Mouse (Mus musculus) heart, embryonic 15.5 days (tissue): ENCODE measurements around the gene Il1rapl2. TPM values are rescaled to one million over a fixed set of nuclear protein-coding genes. Genes with fewer than 3 reads are reported as not detected.
"Not testable (repeated sequence)": the region's sequence is repeated elsewhere in the genome, so short reads cannot be mapped to it uniquely, and the experiment has no call there.

Source experiments
- ATAC-seq: fragments of 200-750 bp; cut with Nextera tagmentation; replicated peaks from 2 replicates; pipeline ENCODE4 v1.8.0; 2017; ENCODE audit warnings: low read depth, moderate TSS enrichment; ENCODE audit not compliant: insufficient number of reproducible peaks, insufficient read depth, low FRiP score
- H3K27ac ChIP-seq: fragments of 300-500 bp; sonication (generic); 2 replicates; pipeline ENCODE4 v1.5.1; 2015; ENCODE audit warnings: mild to moderate bottlenecking, inconsistent platforms
- H3K27me3 ChIP-seq: fragments of 300-500 bp; sonication (generic); 2 replicates; pipeline ENCODE4 v1.6.1; 2015; ENCODE audit warnings: inconsistent platforms
- H3K36me3 ChIP-seq: fragments of 300-500 bp; sonication (generic); 2 replicates; pipeline ENCODE4 v1.6.1; 2015; ENCODE audit warnings: mild to moderate bottlenecking, inconsistent platforms
- H3K4me1 ChIP-seq: fragments of 300-500 bp; sonication (generic); replicated peaks from 2 replicates; pipeline ENCODE4 v1.6.1; 2015; ENCODE audit warnings: inconsistent platforms
- H3K4me2 ChIP-seq: fragments of 300-500 bp; sonication (generic); 2 replicates; pipeline ENCODE4 v1.6.1; 2015; ENCODE audit warnings: inconsistent platforms, mild to moderate bottlenecking, moderate library complexity
- H3K4me3 ChIP-seq: fragments of 300-500 bp; sonication (generic); 2 replicates; pipeline ENCODE4 v1.5.1; 2015; ENCODE audit warnings: mild to moderate bottlenecking, inconsistent platforms
- H3K9ac ChIP-seq: fragments of 300-500 bp; sonication (generic); 2 replicates; pipeline ENCODE4 v1.6.1; 2015; ENCODE audit warnings: mild to moderate bottlenecking, inconsistent platforms
- H3K9me3 ChIP-seq: fragments of 300-500 bp; sonication (generic); replicated peaks from 2 replicates; pipeline ENCODE4 v1.6.1; 2016; ENCODE audit warnings: inconsistent platforms
- WGBS: fragments of 180-500 bp; shearing (Covaris S2); methylation state at CpG from one replicate; pipeline ENCODE4 v1.1.7; 2015; ENCODE audit warnings: mixed read lengths; 5-methylcytosine and 5-hydroxymethylcytosine counted together
- polyA plus RNA-seq: library from polyadenylated mRNA; unstranded; fragments of >200 nt; fragmentation: Nextera tagmentation; extraction: Ambion mirVana; gene quantifications from 2 replicates; pipeline ENCODE4 v1.2.1, GENCODE M21; 2015

The Il1rapl2 gene
- polyA plus RNA-seq, 1 experiment from 2014 or later: 0.10 TPM

DNA sequence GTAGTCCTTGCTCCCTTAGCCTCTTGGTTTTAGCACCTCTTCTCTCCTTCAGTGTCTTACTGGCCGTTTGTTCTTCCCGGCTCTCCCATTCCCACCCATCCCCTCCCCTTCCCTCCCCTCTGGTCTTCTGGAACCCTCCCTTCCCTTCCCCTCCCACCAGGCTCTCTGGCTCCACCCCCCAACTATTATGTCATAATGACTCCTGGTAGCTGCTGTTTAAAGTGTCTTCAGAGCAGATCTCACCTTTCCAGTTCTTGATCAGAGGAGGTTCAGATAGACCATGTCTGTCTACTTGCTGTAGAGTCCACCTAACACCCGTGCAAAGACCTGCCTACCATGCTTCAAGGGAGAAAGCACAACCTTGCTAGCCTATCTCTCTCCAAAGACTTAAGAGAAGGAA is 639.1 kb downstream of the Il1rapl2 start, which contains the start of gene Tex13a:
Tex13a (minus strand) TSS at position 101 of the 400 bp plus-strand sequence.
- no peaks in the 10 kb centered on the region for H3K36me3 ChIP-seq
- ATAC-seq: no peak
- WGBS: 85% methylated on average over 3 of the region's 3 CpGs
- H3K9ac ChIP-seq: no peak within 1 kb of the TSS
- no peaks in the 10 kb centered on the region for H3K9me3 ChIP-seq
- no peak within 1 kb of the TSS for H3K27ac ChIP-seq
- no peak within 1 kb of the TSS for H3K4me3 ChIP-seq
- H3K4me2 ChIP-seq: no peak within 1 kb of the TSS
- H3K27me3 ChIP-seq: no peaks in the 10 kb centered on the region
- H3K4me1 ChIP-seq: no peaks in the 10 kb centered on the region

DNA sequence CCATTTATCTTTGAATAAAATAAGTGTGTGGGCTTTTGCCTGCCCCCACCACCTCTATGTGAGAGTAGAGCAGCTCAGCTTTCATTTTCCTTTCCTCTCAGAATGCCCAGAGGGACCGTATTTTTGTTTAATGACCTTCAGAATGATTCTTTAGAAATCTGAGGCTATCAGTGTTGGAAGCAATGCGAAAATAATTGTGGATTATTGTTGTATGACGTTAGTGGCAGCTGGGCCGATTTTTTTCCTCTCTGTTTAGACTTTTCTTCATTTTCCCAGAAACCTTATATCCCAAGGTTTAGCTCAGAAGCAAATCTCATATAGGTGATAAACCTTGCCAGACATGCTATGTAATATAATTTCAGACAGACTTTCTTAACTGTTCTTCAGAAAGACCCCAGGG is 664.2 kb downstream of the Il1rapl2 start:
- H3K4me1 ChIP-seq: no peaks in the 10 kb centered on the region
- ATAC-seq: no peak
- no peak overlapping the region for H3K4me3 ChIP-seq
- WGBS: 62% methylated on average over 4 of the region's 4 CpGs
- H3K4me2 ChIP-seq: no peak overlapping the region
- H3K36me3 ChIP-seq: no peaks in the 10 kb centered on the region
- no peaks in the 10 kb centered on the region for H3K9me3 ChIP-seq
- no peaks in the 10 kb centered on the region for H3K27me3 ChIP-seq
- no peak overlapping the region for H3K27ac ChIP-seq
- no peak overlapping the region for H3K9ac ChIP-seq

DNA sequence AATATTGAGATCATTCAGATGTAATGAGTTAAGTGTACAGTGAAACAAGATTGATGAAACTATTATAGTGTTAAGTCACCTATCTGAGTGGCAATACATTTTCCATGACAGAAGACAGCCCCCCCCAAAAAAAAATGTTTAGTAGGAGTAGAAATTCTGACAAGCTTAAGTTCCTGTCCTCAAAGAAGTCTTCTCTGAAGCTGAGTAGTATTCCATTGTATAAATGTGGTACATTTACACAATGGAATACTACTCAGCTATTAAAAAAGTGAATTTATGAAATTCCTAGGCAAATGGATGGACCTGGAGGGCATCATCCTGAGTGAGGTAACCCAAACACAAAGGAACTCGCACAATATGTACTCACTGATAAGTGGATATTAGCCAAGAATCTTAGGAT is 778.3 kb downstream of the Il1rapl2 start:
- not testable (repeated sequence) for H3K9me3 ChIP-seq, H3K9ac ChIP-seq, H3K4me3 ChIP-seq, H3K27me3 ChIP-seq, ATAC-seq, H3K4me1 ChIP-seq, H3K27ac ChIP-seq, H3K4me2 ChIP-seq, H3K36me3 ChIP-seq
- WGBS: 63% methylated on average over 1 of the region's 1 CpGs

DNA sequence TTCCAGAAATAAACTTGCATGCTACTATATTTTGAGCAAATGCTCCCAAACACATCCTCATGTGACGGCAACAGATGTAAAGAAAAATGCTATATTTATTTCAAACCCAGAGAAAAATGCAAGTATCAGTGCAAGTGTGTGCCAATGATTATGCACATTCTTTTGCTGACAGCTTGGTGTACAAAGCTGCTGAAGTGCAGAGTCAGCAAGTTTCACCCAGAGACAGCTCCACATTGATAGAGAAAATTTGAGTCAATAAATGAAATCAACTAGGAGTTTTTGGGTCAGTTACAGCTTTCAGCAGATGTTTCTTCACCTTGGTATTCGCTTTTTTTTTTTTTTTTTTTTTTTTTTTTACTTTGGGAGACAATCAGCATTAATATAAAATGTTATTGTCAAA is 863.4 kb downstream of the Il1rapl2 start:
- 42% methylated on average over 2 of the region's 2 CpGs for WGBS
- no peaks in the 10 kb centered on the region for H3K4me1 ChIP-seq
- no peaks in the 10 kb centered on the region for H3K9me3 ChIP-seq
- no peak for ATAC-seq
- H3K4me2 ChIP-seq: no peak overlapping the region
- H3K4me3 ChIP-seq: no peak overlapping the region
- no peaks in the 10 kb centered on the region for H3K36me3 ChIP-seq
- H3K9ac ChIP-seq: no peak overlapping the region
- no peaks in the 10 kb centered on the region for H3K27me3 ChIP-seq
- H3K27ac ChIP-seq: no peak overlapping the region

DNA sequence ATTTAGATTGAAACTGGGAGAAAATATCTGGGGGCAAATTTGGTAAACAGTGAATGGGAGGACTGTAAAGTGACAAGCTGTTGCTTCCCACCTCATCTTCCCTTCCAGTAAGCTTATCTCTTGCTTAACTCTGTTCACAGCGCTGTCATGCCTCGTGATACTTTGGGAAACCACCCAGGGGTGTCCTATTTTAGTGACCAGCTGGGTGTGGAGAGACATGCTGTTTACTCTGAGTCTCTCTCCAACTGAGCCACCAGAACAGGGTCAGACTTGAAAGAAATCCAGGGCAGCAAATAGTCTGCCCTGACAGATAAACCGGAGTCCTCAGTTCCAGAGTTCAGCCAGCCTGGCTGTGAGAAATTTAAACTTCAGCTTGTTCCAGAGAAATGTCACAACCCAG is 867.5 kb downstream of the Il1rapl2 start:
- H3K36me3 ChIP-seq: no peaks in the 10 kb centered on the region
- no peaks in the 10 kb centered on the region for H3K9me3 ChIP-seq
- H3K27ac ChIP-seq: no peak overlapping the region
- H3K4me1 ChIP-seq: no peaks in the 10 kb centered on the region
- no peak overlapping the region for H3K4me2 ChIP-seq
- WGBS: 33% methylated on average over 3 of the region's 3 CpGs
- no peak for ATAC-seq
- no peak overlapping the region for H3K4me3 ChIP-seq
- no peaks in the 10 kb centered on the region for H3K27me3 ChIP-seq
- no peak overlapping the region for H3K9ac ChIP-seq

DNA sequence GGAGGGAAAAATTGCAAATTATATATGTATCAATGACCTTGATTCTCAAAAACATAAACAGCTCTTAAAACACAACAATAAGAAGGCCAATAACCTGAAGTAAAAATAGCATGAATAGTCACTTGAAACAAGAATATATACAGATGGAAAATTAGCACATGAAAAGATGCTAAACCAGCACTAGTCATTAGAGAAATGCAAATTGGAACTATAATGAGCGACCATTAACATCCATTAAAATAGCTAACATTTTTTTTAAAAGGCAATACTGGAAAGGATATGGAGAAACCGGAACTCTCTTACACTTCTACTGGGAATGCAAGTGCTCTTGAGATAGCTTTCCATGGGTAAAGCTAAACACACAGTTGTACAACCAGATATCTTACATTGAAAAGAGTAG is 879.4 kb downstream of the Il1rapl2 start:
- no peak overlapping the region for H3K27ac ChIP-seq
- no peaks in the 10 kb centered on the region for H3K9me3 ChIP-seq
- no peaks in the 10 kb centered on the region for H3K36me3 ChIP-seq
- H3K9ac ChIP-seq: no peak overlapping the region
- no peak for ATAC-seq
- no peak overlapping the region for H3K4me3 ChIP-seq
- no peaks in the 10 kb centered on the region for H3K27me3 ChIP-seq
- H3K4me2 ChIP-seq: no peak overlapping the region
- H3K4me1 ChIP-seq: no peaks in the 10 kb centered on the region
- 72% methylated on average over 2 of the region's 2 CpGs for WGBS

DNA sequence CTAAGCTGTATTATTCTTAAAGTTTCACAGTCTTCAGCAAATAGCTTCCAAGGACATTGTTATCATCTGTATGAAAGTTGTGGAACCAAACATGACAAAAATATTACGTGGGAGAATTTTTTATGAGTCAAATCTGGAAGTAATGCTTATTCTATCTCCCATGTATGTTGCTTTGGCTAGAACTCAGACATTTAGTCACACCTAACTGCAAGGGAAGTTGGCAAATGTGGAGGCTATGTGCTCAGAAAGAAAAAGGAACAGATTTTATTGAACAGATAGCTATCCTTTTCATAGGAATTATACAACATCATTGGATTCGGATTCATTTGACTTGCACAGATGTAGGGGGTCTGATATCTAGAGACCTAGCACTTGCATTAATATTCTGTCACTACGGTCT is 908.1 kb downstream of the Il1rapl2 start:
- H3K4me1 ChIP-seq: no peaks in the 10 kb centered on the region
- 54% methylated on average over 3 of the region's 3 CpGs for WGBS

DNA sequence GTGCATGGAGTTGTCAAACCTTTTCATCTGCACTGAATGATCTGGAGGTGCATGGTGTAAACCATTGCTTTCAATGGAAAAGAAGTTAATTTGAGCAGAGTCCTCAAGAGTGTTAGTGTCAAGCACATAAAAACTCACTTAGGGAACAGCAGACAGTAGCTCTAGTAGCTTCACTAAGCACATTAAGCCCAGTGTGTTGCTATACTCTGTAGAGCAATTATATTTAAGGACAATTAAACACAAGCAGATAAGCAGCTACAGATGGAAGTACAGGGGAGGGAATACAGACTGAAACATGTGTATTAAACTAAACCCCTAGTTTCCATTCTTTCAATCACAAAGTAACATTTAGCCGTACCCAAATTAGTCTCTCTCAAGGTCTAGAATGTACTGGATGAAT is 930.1 kb downstream of the Il1rapl2 start:
- Histone ChIP-seq H3K4me2 (no peak overlapping the region), H3K27ac (no peak overlapping the region), H3K27me3 (no peaks in the 10 kb centered on the region), H3K4me3 (no peak overlapping the region), H3K9ac (no peak overlapping the region), H3K36me3 (no peaks in the 10 kb centered on the region), H3K9me3 (no peaks in the 10 kb centered on the region), H3K4me1 (no peaks in the 10 kb centered on the region)
- no peak for ATAC-seq
- WGBS: 86% methylated on average over 1 of the region's 1 CpGs

More for the DNA sequence above, 908.1 kb downstream of the Il1rapl2 start:
- H3K9me3 ChIP-seq: no peaks in the 10 kb centered on the region
- no peak overlapping the region for H3K9ac ChIP-seq
- no peaks in the 10 kb centered on the region for H3K27me3 ChIP-seq
- no peak overlapping the region for H3K27ac ChIP-seq
- no peak overlapping the region for H3K4me2 ChIP-seq
- H3K4me3 ChIP-seq: no peak overlapping the region
- ATAC-seq: no peak
- H3K36me3 ChIP-seq: no peaks in the 10 kb centered on the region

DNA sequence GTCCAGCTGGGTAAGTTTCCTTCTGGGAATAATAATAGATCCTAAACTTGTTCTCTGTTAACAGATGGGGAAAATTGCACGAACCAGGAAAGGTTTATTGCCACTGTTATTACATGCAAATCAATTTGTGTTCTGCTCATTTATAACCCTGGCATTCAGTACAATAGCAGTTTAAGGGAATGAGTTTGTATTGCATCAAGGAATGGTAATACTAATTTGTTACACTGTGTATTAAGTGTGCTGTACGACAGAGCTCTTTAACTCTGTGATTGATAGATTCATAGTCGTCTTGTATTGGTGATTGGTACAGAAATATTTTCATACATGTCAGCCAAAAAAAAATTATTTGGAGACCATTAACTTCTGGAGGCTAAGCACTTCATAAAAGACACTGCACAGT is 934.6 kb downstream of the Il1rapl2 start:
- no peak overlapping the region for H3K4me3 ChIP-seq
- no peak overlapping the region for H3K9ac ChIP-seq
- H3K27ac ChIP-seq: no peak overlapping the region
- no peaks in the 10 kb centered on the region for H3K27me3 ChIP-seq
- H3K9me3 ChIP-seq: no peaks in the 10 kb centered on the region
- ATAC-seq: no peak
- no peaks in the 10 kb centered on the region for H3K36me3 ChIP-seq
- H3K4me1 ChIP-seq: no peaks in the 10 kb centered on the region
- 66% methylated on average over 3 of the region's 3 CpGs for WGBS
- no peak overlapping the region for H3K4me2 ChIP-seq

DNA sequence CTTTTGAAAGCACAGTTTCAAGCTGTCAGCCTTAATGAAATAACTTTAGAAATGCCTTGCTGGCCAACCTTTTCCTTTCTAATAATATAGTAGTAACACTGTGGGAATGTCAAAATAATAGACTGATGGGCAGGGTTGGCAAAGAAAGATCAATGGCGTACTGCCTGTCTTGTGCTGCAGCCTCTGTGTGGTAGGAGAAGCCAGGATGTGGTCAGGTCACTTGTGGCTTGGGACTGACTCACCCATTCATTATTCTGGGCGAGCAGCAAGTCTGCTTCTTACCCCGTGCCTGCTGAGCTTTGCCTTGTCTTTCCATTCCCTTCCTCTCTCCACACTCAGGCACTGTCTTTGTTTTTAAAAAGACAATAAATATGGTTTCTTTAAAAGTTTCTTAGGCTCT is 1049.7 kb downstream of the Il1rapl2 start:
- H3K4me2 ChIP-seq: no peak overlapping the region
- H3K27me3 ChIP-seq: no peaks in the 10 kb centered on the region
- H3K4me1 ChIP-seq: no peaks in the 10 kb centered on the region
- H3K36me3 ChIP-seq: no peaks in the 10 kb centered on the region
- 67% methylated on average over 3 of the region's 3 CpGs for WGBS
- no peak overlapping the region for H3K9ac ChIP-seq
- H3K9me3 ChIP-seq: no peaks in the 10 kb centered on the region
- no peak for ATAC-seq
- H3K4me3 ChIP-seq: no peak overlapping the region
- no peak overlapping the region for H3K27ac ChIP-seq

DNA sequence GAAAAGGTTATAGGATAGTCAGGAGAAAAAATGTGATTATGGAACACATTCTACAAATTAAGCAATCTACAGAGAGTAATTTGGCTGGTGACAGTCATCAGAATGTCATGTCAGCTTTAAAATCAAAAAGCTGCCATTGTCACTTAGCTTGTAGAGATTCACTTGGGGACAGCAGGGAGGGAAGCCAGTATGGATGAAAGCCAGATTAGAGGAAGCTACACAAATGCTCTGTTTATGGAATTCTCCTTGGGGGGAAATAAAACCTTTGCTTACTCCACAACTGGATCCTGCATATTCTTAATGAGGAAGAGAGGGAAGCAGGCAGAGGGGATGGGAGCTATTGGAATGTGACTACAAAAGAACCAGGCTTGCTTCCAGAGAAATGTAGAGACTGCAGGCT is 1054.9 kb downstream of the Il1rapl2 start:
- Histone ChIP-seq H3K4me3 (no peak overlapping the region), H3K4me1 (no peaks in the 10 kb centered on the region), H3K36me3 (no peaks in the 10 kb centered on the region), H3K27ac (no peak overlapping the region), H3K4me2 (no peak overlapping the region), H3K27me3 (no peaks in the 10 kb centered on the region), H3K9ac (no peak overlapping the region), H3K9me3 (no peaks in the 10 kb centered on the region)
- no peak for ATAC-seq

DNA sequence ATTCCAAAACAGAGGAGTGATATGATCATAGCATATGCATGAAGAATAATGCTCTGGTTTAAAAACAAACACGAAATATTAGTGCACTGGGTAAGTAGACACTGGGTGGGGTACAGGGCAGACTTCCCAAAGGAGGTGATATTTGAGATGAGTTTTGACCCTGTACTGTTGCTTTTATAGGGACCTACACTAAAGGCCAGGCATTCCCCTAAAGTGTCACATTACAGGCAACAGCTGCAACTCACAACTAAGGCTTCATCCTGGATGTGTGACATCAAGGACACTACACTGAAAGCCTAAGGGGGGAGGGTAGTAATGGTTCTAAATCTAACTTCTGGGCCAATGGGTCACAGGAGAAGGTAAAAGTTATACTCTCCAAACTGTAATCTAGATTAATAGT is 1152.0 kb downstream of the Il1rapl2 start:
- 31% methylated on average over 1 of the region's 1 CpGs for WGBS
- Histone ChIP-seq H3K9me3 (no peaks in the 10 kb centered on the region), H3K27me3 (no peaks in the 10 kb centered on the region), H3K4me3 (no peak overlapping the region), H3K36me3 (no peaks in the 10 kb centered on the region), H3K9ac (no peak overlapping the region), H3K4me2 (no peak overlapping the region), H3K4me1 (no peaks in the 10 kb centered on the region), H3K27ac (no peak overlapping the region)
- ATAC-seq: no peak

DNA sequence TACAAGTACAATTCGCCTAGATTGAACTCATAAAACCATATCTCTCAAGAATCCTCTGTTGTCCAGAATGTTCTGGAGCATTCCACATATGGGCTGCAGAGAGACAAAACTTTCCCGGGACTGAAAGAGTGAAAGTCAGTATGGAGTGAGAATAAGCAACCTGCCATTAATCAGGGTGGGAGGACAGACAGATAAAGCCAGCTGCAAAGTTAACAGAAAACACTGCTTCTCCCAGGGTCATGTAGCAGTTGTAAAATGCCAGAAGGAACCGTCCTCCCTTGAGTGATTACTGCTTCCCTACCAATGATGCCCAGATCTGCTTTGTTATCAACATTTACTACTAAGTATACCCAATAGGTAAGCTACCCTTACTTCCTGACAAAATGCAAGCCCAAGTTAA is 1230.5 kb downstream of the Il1rapl2 start:
- Histone ChIP-seq H3K9me3 (no peaks in the 10 kb centered on the region), H3K27ac (no peak overlapping the region), H3K9ac (no peak overlapping the region), H3K4me3 (no peak overlapping the region), H3K27me3 (no peaks in the 10 kb centered on the region), H3K36me3 (no peaks in the 10 kb centered on the region), H3K4me2 (no peak overlapping the region), H3K4me1 (no peaks in the 10 kb centered on the region)
- ATAC-seq: no peak
- 39% methylated on average over 3 of the region's 3 CpGs for WGBS
